In genomic region chr1:157474865-157475264, GRCm38 (mm10) we compare ENCODE assay signal across 20 mouse cellular contexts. TPM values are rescaled to one million over a fixed set of nuclear protein-coding genes. Genes with fewer than 3 reads are reported as not detected.
DNase-seq lines count a peak whose midpoint lies in the region; ATAC-seq and TF ChIP-seq lines count a peak whose summit lies in the region.
"Had no signal": no experiment of that assay in that cellular context is flagged by ENCODE, and none has a peak within 500 bp of the region (broad histone marks: within the 10 kb centered on the region; RNA-seq: fewer than 3 reads in every experiment).

No protein-coding gene starts in this region.

- WGBS in intestine, embryonic 16.5 days: 59% methylated on average over 8 of the region's 8 CpGs
- 47% methylated on average over 8 of the region's 8 CpGs for WGBS in intestine, postnatal 0 days
- WGBS in kidney, postnatal 0 days: 56% methylated on average over 8 of the region's 8 CpGs

- TF ChIP-seq CTCF in intestine, postnatal 0 days (IDR thresholded peaks at IDR 0.05; ENCODE audit: low read depth): no peak
- no peak for TF ChIP-seq CTCF in kidney, postnatal 0 days (IDR thresholded peaks at IDR 0.05; ENCODE audit: low read depth)

- H3K4me2 ChIP-seq in intestine, embryonic 16.5 days (ENCODE audit: low read depth, low read length): no peak overlapping the region
- H3K4me2 ChIP-seq in intestine, postnatal 0 days (replicated peaks; ENCODE audit: low read depth): no peak overlapping the region
- no peak overlapping the region for H3K4me2 ChIP-seq in kidney, postnatal 0 days (ENCODE audit: low read length)
- H3K4me2 ChIP-seq: embryonic facial prominence, embryonic 15.5 days; forebrain, embryonic 15.5 days; heart, embryonic 11.5 days; heart, embryonic 15.5 days had no signal

- no peaks in the 10 kb centered on the region for H3K36me3 ChIP-seq in intestine, embryonic 16.5 days (ENCODE audit: control insufficient read depth, insufficient read depth, low read length)
- peaks cover 4% of the 10 kb centered on the region; the same call in 1 of the 2 replicates for H3K36me3 ChIP-seq in intestine, postnatal 0 days (ENCODE audit: control insufficient read depth, insufficient read depth)
- no peaks in the 10 kb centered on the region for H3K36me3 ChIP-seq in kidney, postnatal 0 days (ENCODE audit: insufficient read depth, low read length)
- H3K36me3 ChIP-seq: embryonic facial prominence, embryonic 15.5 days; forebrain, embryonic 15.5 days had no signal

- peak; percentile 40; the same call in 1 of the 2 replicates for ATAC-seq in intestine, embryonic 16.5 days
- no peak for ATAC-seq in intestine, postnatal 0 days
- no peak for ATAC-seq in kidney, postnatal 0 days (replicated peaks; ENCODE audit: low FRiP score, low read depth)
- no peak for ATAC-seq in erythroid progenitor cell, adult 5-6 weeks (replicated peaks; ENCODE audit: low FRiP score, poor library complexity, severe bottlenecking)
- ATAC-seq: forebrain, embryonic 15.5 days had no signal

- H3K4me3 ChIP-seq in intestine, embryonic 16.5 days (ENCODE audit: low read length): no peak overlapping the region
- no peak overlapping the region for H3K4me3 ChIP-seq in intestine, postnatal 0 days (ENCODE audit: low read depth, low read length)
- H3K4me3 ChIP-seq in kidney, postnatal 0 days (replicated peaks; ENCODE audit: low read depth, low read length): no peak overlapping the region
- H3K4me3 ChIP-seq: embryonic facial prominence, embryonic 15.5 days; erythroblast, embryonic 14.5 days; forebrain, embryonic 15.5 days; heart, embryonic 15.5 days had no signal

- H3K4me1 ChIP-seq in intestine, embryonic 16.5 days (ENCODE audit: control insufficient read depth, insufficient read depth, low read length): no peaks in the 10 kb centered on the region
- H3K4me1 ChIP-seq in intestine, postnatal 0 days (replicated peaks; ENCODE audit: control insufficient read depth, insufficient read depth, low read length): no peaks in the 10 kb centered on the region
- no peaks in the 10 kb centered on the region for H3K4me1 ChIP-seq in kidney, postnatal 0 days (replicated peaks; ENCODE audit: insufficient read depth, low read length)
- H3K4me1 ChIP-seq: embryonic facial prominence, embryonic 15.5 days; forebrain, embryonic 15.5 days had no signal

- DNase-seq in kidney, postnatal 0 days (ENCODE audit: low spot score): peak; percentile 19
- DNase-seq in kidney, adult 11 months: no peak
- peak; percentile 41 for DNase-seq in retina, postnatal 1 day
- DNase-seq in retina, embryonic 14.5 days (ENCODE audit: low spot score): no peak
- DNase-seq: adrenal gland, postnatal 10 days; cerebellum, adult 11 months; cerebellum, adult 8-10 months; cerebellum, postnatal 14 days; embryo, embryonic 11 days; gastrocnemius, postnatal 36 days; heart, adult 18-20 months; heart, postnatal 14 days had no signal

- H3K27me3 ChIP-seq in intestine, embryonic 16.5 days (replicated peaks; ENCODE audit: control insufficient read depth, insufficient read depth, low read length): no peaks in the 10 kb centered on the region
- H3K27me3 ChIP-seq in intestine, postnatal 0 days (replicated peaks; ENCODE audit: control insufficient read depth, insufficient read depth, low read length): no peaks in the 10 kb centered on the region
- H3K27me3 ChIP-seq in kidney, postnatal 0 days (ENCODE audit: insufficient read depth, low read length): no peaks in the 10 kb centered on the region
- H3K27me3 ChIP-seq: embryonic facial prominence, embryonic 15.5 days; forebrain, embryonic 15.5 days; heart, embryonic 15.5 days had no signal

- H3K9ac ChIP-seq in intestine, embryonic 16.5 days (ENCODE audit: low read depth, low read length): no peak overlapping the region
- no peak overlapping the region for H3K9ac ChIP-seq in intestine, postnatal 0 days (ENCODE audit: low read depth, low read length)
- no peak overlapping the region for H3K9ac ChIP-seq in kidney, postnatal 0 days (ENCODE audit: low read depth, low read length)
- H3K9ac ChIP-seq: embryonic facial prominence, embryonic 15.5 days; forebrain, embryonic 15.5 days; heart, embryonic 15.5 days had no signal

- no peaks in the 10 kb centered on the region for H3K9me3 ChIP-seq in intestine, embryonic 16.5 days (ENCODE audit: control insufficient read depth, low read length)
- H3K9me3 ChIP-seq in intestine, postnatal 0 days (ENCODE audit: control insufficient read depth): no peaks in the 10 kb centered on the region
- no peaks in the 10 kb centered on the region for H3K9me3 ChIP-seq in kidney, postnatal 0 days (replicated peaks; ENCODE audit: low read length)
- H3K9me3 ChIP-seq: embryonic facial prominence, embryonic 15.5 days; forebrain, embryonic 15.5 days; heart, embryonic 15.5 days had no signal

- no peak overlapping the region for H3K27ac ChIP-seq in intestine, embryonic 16.5 days (ENCODE audit: low read length)
- H3K27ac ChIP-seq in intestine, postnatal 0 days (ENCODE audit: low read depth, low read length): no peak overlapping the region
- no peak overlapping the region for H3K27ac ChIP-seq in kidney, postnatal 0 days
- H3K27ac ChIP-seq: embryonic facial prominence, embryonic 15.5 days; forebrain, embryonic 15.5 days; heart, embryonic 15.5 days had no signal

RNA-seq across cellular contexts. Expression of gene Cryzl2, which starts 16.5 kb away (rescaled TPM):
- polyA plus RNA-seq in intestine, embryonic 16.5 days (2015; fragmentation: Nextera tagmentation; extraction: Ambion mirVana): 12.7 and 13.1 TPM in 2 replicates
- polyA plus RNA-seq in intestine, postnatal 0 days (2015; fragmentation: Nextera tagmentation; extraction: Ambion mirVana): 8.8 and 10.5 TPM in 2 replicates
- polyA plus RNA-seq in kidney, postnatal 0 days (2015; fragmentation: Nextera tagmentation; extraction: Ambion mirVana): 46.9 and 58.5 TPM in 2 replicates
- total RNA-seq in erythroid progenitor cell, adult 5-6 weeks (2015; ENCODE audit: low replicate concordance): 5.0 and 9.2 TPM in 2 replicates
- total RNA-seq in erythroid progenitor cell, adult 5-6 weeks (2017; ENCODE audit: low replicate concordance): 4.7 TPM in 1 of 2 replicates, not detected in the other

RNA-seq across cellular contexts. Expression of gene Sec16b, which starts 31.7 kb away (rescaled TPM):
- 17.5 and 22.7 TPM in 2 replicates for polyA plus RNA-seq in intestine, embryonic 16.5 days (2015; fragmentation: Nextera tagmentation; extraction: Ambion mirVana)
- 28.6 and 33.0 TPM in 2 replicates for polyA plus RNA-seq in intestine, postnatal 0 days (2015; fragmentation: Nextera tagmentation; extraction: Ambion mirVana)
- 1.8 and 2.2 TPM in 2 replicates for polyA plus RNA-seq in kidney, postnatal 0 days (2015; fragmentation: Nextera tagmentation; extraction: Ambion mirVana)
- total RNA-seq in erythroid progenitor cell, adult 5-6 weeks (2015; ENCODE audit: low replicate concordance): not detected in 2 replicates
- total RNA-seq in erythroid progenitor cell, adult 5-6 weeks (2017; ENCODE audit: low replicate concordance): 0.68 TPM in 1 of 2 replicates, not detected in the other
- polyA plus RNA-seq: erythroblast, embryonic 14.5 days had no signal

Comparison
In these comparisons a context has a peak if more than half of its experiments do, and no peak if none do; other contexts are left out.
1. DNase-seq: peak in kidney, postnatal 0 days (single experiment) and retina, postnatal 1 day (single experiment); none in kidney, adult 11 months (single experiment) and retina, embryonic 14.5 days (single experiment).